Mouse (Mus musculus) liver, embryonic 13.5 days (tissue): ENCODE data around the gene Gse1. TPM values are rescaled to one million over a fixed set of nuclear protein-coding genes. Genes with fewer than 3 reads are reported as not detected.
A peak's percentile ranks its signal among the peaks of the same experiment; 100 is the strongest.
"Not testable (repeated sequence)": the region's sequence is repeated elsewhere in the genome, so short reads cannot be mapped to it uniquely, and the experiment has no call there.

Experiments used
- ATAC-seq: fragments of 200-750 bp; cut with Nextera tagmentation; 2 replicates; pipeline ENCODE4 v1.8.0; 2017; ENCODE audit warnings: low read depth, mild to moderate bottlenecking, moderate number of reproducible peaks, moderate library complexity
- DNase-seq: peaks from one replicate; pipeline ENCODE4 v3.0.0; 2022
- H3K27ac ChIP-seq: fragments of 300-500 bp; sonication (generic); 2 replicates; pipeline ENCODE4 v1.5.1; 2015; ENCODE audit warnings: moderate library complexity, mild to moderate bottlenecking, inconsistent platforms
- H3K27me3 ChIP-seq: fragments of 300-500 bp; sonication (generic); 2 replicates; pipeline ENCODE4 v1.6.1; 2015; ENCODE audit warnings: mild to moderate bottlenecking, inconsistent platforms
- H3K36me3 ChIP-seq: fragments of 300-500 bp; sonication (generic); 2 replicates; pipeline ENCODE4 v1.6.1; 2015; ENCODE audit warnings: mild to moderate bottlenecking, inconsistent platforms
- H3K4me1 ChIP-seq: fragments of 300-500 bp; sonication (generic); replicated peaks from 2 replicates; pipeline ENCODE4 v1.6.1; 2015; ENCODE audit warnings: inconsistent platforms
- H3K4me2 ChIP-seq: fragments of 300-500 bp; sonication (generic); 2 replicates; pipeline ENCODE4 v1.6.1; 2015; ENCODE audit warnings: inconsistent platforms, mild to moderate bottlenecking, moderate library complexity
- H3K4me3 ChIP-seq: fragments of 300-500 bp; sonication (generic); replicated peaks from 2 replicates; pipeline ENCODE4 v1.5.1; 2015; ENCODE audit warnings: mild to moderate bottlenecking, inconsistent platforms
- H3K9ac ChIP-seq: fragments of 300-500 bp; sonication (generic); 2 replicates; pipeline ENCODE4 v1.6.1; 2015; ENCODE audit warnings: mild to moderate bottlenecking, inconsistent platforms
- H3K9me3 ChIP-seq: fragments of 300-500 bp; sonication (generic); replicated peaks from 2 replicates; pipeline ENCODE4 v1.6.1; 2016; ENCODE audit warnings: inconsistent platforms
- WGBS: fragments of 180-500 bp; shearing (Covaris S2); methylation state at CpG from one replicate; pipeline ENCODE4 v1.1.7; 2015; ENCODE audit not compliant: insufficient replicate concordance; 5-methylcytosine and 5-hydroxymethylcytosine counted together
- polyA plus RNA-seq: library from polyadenylated mRNA; unstranded; fragments of >200 nt; fragmentation: Nextera tagmentation; extraction: Ambion mirVana; gene quantifications from 2 replicates; pipeline ENCODE4 v1.2.1, GENCODE M21; 2015

Gse1 gene
- polyA plus RNA-seq, 1 experiment from 2014 or later, result 8.3 TPM

DNA sequence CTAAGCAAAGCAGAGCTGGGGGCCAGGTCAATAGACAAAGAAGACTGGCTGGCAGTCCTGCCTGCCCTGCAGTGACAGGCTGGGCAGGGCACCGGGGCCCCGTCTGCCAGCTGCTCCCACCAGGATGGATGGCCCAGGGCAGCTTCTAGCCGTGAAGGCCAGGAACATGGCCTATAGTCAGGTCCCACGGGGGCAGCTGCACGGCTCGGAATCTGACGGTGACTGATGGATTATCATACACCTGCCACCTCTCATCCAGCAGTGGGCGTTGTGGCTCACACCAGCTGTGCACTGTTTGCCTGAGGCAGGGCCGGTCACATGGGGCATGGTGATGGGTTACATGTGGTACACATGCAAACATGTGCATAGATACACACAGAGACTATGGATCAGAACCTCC lies 127.8 kb downstream of the Gse1 start:
- no peak overlapping the region for H3K27ac ChIP-seq
- H3K36me3 ChIP-seq, result no peaks in the 10 kb centered on the region
- H3K4me2 ChIP-seq, result no peak overlapping the region
- H3K9ac ChIP-seq, result no peak overlapping the region
- peaks cover 33% of the 10 kb centered on the region for H3K27me3 ChIP-seq
- no peaks in the 10 kb centered on the region for H3K9me3 ChIP-seq
- 70% methylated on average over 9 of the region's 9 CpGs for WGBS
- H3K4me1 ChIP-seq, result peaks cover 50% of the 10 kb centered on the region
- no peak overlapping the region for H3K4me3 ChIP-seq
- DNase-seq, result no peak
- no peak for ATAC-seq

DNA sequence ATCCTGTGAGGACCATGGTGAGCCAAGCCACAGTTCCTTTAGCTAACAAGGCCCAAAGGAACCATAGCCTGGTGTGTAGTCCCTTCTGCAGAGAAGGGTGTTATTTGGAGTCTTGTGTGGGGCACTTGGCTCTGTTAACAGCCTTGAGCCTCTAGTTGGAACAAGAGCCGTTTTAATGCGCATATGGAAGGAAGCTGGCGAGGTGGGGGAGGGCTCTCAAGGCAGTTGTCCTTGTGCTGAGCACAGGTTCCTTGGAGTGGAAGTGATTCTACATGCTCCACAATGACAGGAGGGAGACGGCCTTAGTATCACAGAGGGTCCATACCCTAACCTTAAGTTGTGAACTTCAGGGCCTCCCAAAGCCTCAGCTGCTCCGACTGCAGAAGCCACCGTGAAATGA lies 129.2 kb downstream of the Gse1 start:
- Histone ChIP-seq H3K4me1 (peaks cover 39% of the 10 kb centered on the region), H3K4me2 (no peak overlapping the region), H3K36me3 (no peaks in the 10 kb centered on the region), H3K4me3 (no peak overlapping the region), H3K27ac (no peak overlapping the region), H3K9me3 (no peaks in the 10 kb centered on the region), H3K9ac (no peak overlapping the region), H3K27me3 (peaks cover 19% of the 10 kb centered on the region; the same call in 1 of the 2 replicates)
- DNase-seq (no peak), ATAC-seq (no peak)
- 74% methylated on average over 6 of the region's 6 CpGs for WGBS

DNA sequence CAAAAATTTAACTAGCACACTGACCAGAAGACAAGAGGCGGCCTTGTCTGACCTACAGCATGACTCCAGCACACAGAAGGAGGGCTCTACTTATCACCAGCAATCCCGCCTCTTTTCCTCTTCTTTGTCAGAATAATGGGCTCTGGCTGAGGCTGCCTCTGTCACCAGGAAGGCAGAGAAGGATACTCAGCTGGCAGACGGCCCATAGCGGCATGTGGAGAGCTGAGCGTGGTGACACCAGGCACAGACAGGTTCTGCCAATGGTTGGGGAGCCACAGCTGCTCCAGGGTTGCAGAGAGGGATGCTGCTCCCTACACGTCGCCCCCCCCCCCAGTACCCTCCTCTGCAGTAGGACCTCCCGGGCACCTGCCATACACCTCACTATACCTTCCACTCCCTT lies 133.0 kb downstream of the Gse1 start:
- DNase-seq (no peak), ATAC-seq (no peak)
- Histone ChIP-seq H3K4me1 (peaks cover 43% of the 10 kb centered on the region), H3K9me3 (no peaks in the 10 kb centered on the region), H3K4me3 (no peak overlapping the region), H3K27ac (no peak overlapping the region), H3K27me3 (no peaks in the 10 kb centered on the region; the same call in 1 of the 2 replicates), H3K4me2 (no peak overlapping the region), H3K9ac (no peak overlapping the region), H3K36me3 (no peaks in the 10 kb centered on the region)
- WGBS, result 78% methylated on average over 8 of the region's 8 CpGs

DNA sequence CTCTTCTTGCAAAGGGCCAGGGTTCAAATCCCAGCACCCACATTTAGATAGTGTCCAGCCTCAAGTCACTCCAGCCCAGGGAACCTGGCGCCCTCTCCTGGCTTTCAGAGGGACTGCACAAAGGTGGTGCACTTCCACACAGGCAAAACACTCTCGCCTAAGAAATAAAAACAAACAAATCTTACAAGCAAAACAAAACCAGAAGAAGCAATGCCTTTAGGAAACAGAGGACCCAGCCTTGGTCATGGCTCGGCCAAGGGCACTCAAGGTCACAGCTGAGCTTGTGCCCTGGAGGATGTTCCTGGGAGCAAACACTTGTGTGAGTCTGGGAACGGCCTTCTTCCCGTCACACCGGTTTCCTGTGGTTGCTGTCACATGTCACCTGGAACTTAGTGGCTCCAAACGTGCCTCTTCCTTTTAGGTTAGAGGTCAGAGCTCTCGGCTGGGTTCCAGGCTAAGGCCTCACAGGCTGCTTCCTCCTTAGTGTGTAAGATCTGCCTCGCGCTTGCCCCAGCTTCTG lies 135.4 kb downstream of the Gse1 start:
- Histone ChIP-seq H3K9ac (peak overlapping the region; percentile 58; the same call in 1 of the 2 replicates), H3K27me3 (no peaks in the 10 kb centered on the region; the same call in 1 of the 2 replicates), H3K4me2 (no peak overlapping the region), H3K27ac (peak overlapping the region; percentile 96), H3K4me1 (peaks cover 63% of the 10 kb centered on the region), H3K36me3 (no peaks in the 10 kb centered on the region), H3K4me3 (no peak overlapping the region), H3K9me3 (no peaks in the 10 kb centered on the region)
- 36% methylated on average over 10 of the region's 10 CpGs for WGBS
- no peak for ATAC-seq
- peak; percentile 50 for DNase-seq

DNA sequence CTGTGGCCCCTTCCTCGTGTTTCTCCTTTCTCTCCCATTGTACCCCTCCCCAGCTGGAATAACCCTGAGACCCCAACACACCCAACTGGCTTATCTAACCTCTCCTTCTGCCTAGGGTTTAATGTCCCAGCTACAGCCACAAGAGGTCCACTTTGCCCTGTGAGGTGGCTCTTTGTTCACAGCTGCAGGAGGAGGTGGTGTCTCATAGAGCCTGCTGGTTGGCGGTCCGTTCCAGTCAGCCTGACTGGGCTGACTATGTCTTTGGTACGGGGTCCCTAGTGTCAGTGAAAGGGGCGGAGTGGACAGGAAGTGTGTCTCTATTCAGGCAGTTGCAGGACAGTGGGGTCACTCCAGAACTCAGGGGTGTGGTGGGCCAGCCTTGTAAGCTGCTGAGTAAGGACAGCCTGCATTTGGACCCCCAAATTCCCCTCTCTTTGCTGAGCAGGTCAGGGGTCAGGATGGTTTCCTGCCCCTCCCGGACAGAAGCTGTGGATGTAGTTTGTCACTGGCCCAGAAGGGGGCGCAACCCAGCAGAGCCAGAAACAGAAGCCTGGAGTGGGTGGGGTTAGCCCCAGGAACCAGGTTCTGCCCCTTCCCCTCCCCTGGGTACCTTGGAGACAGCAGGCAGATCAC lies 136.0 kb downstream of the Gse1 start:
- Histone ChIP-seq H3K27ac (peak overlapping the region; percentile 96), H3K4me3 (no peak overlapping the region), H3K4me1 (peaks cover 69% of the 10 kb centered on the region), H3K9ac (peak overlapping the region; percentile 58), H3K36me3 (no peaks in the 10 kb centered on the region), H3K4me2 (no peak overlapping the region), H3K9me3 (no peaks in the 10 kb centered on the region), H3K27me3 (no peaks in the 10 kb centered on the region; the same call in 1 of the 2 replicates)
- DNase-seq (peak; percentile 53), ATAC-seq (no peak)
- 15% methylated on average over 7 of the region's 7 CpGs for WGBS

DNA sequence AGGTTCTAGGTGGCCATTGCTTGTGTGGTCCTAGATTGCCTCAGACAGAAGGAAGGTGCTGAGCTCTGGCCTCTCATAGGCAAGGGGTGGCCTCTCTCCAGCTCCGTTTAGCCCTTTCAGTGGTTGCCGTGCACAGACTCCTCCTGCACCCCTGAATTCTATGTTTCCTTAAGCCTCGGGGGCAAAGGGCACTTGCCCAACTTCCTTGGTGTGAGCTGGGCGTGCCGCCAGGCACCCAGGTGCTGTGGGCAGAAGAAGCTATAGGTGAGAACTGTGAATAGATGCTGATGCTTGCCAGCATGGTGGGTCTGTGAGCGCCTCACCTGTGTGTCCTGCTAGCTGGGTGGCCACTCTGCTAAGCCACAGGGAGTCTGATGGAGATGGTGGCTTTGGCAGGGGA lies 138.6 kb downstream of the Gse1 start:
- Histone ChIP-seq H3K9ac (peak overlapping the region; percentile 63), H3K4me1 (peaks cover 91% of the 10 kb centered on the region), H3K4me2 (no peak overlapping the region), H3K4me3 (no peak overlapping the region), H3K27me3 (no peaks in the 10 kb centered on the region), H3K27ac (peak overlapping the region; percentile 96), H3K36me3 (no peaks in the 10 kb centered on the region), H3K9me3 (no peaks in the 10 kb centered on the region)
- ATAC-seq (no peak), DNase-seq (no peak)
- 89% methylated on average over 6 of the region's 6 CpGs for WGBS

DNA sequence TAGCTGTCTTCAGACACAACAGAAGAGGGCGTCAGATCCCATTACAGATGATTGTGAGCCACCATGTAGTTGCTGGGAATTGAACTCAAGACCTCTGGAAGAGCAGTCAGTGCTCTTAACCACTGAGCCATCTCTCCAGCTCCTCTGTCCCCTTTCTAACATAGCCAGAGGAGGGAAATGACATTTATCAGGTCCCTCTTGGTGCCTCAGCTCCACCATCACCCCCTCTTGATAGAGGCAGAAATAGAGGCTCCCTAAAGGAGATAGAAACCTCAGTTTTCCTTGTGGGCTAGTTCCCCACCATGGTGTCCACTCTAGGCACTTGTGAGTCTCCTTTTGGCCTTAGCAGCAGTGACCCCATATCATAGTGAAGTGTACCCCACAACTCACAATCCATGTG lies 139.9 kb downstream of the Gse1 start:
- H3K4me2 ChIP-seq, result peak overlapping the region; percentile 75
- not testable (repeated sequence) for H3K9me3 ChIP-seq, ATAC-seq, H3K4me3 ChIP-seq, H3K27me3 ChIP-seq, DNase-seq, H3K36me3 ChIP-seq
- H3K9ac ChIP-seq, result peak overlapping the region; percentile 77
- peak overlapping the region; percentile 96 for H3K27ac ChIP-seq
- H3K4me1 ChIP-seq, result peaks cover 100% of the 10 kb centered on the region
- WGBS, result 65% methylated on average over 1 of the region's 1 CpGs

DNA sequence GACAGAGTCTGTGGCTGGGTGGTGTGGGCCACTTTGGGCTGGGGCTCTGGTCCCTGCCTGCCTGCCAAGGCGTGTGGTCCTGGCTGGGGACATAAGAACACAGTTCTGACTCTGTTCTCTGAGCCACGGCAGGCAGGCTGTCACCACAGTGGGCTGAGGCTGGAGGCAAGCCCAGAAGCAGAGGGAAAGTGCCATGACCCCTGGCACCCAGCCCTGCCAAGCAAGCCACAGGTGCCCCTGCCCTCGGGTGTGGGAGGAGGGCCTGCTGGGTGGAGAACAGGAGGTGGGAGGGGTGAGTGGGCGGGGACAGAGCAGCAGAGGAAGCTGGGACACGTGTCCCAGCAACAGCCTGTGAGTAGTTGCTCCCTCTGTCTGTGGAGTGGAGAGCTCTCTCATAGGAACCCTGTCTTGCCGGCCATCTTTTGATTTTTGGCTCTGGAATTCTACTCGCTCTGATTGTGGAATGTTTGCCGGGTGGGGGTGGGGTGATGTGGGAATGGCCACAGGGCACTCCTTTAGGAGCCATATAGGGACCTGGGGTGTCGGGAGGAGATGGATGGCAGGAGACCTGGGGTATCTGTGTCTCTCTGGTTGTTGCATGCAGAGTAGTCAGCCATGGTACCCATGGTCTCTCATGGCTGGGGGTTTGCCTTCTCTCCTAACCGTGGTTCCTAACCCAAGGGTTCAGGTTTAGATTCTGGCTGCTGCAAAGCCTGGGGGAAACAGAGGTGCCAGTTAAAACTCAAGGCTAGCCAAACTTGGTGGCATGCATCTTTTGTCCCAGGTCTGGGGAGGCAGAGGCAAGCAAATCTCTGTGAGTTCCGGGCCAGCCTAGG lies 140.8 kb downstream of the Gse1 start:
- WGBS, result 8% methylated on average over 11 of the region's 11 CpGs
- Histone ChIP-seq H3K4me2 (peak overlapping the region; percentile 75), H3K4me3 (peak overlapping the region; percentile 58), H3K4me1 (peaks cover 100% of the 10 kb centered on the region), H3K9me3 (no peaks in the 10 kb centered on the region), H3K9ac (peak overlapping the region; percentile 77), H3K36me3 (no peaks in the 10 kb centered on the region), H3K27me3 (no peaks in the 10 kb centered on the region), H3K27ac (peak overlapping the region; percentile 96)
- ATAC-seq (peak; percentile 62), DNase-seq (peak; percentile 88)

DNA sequence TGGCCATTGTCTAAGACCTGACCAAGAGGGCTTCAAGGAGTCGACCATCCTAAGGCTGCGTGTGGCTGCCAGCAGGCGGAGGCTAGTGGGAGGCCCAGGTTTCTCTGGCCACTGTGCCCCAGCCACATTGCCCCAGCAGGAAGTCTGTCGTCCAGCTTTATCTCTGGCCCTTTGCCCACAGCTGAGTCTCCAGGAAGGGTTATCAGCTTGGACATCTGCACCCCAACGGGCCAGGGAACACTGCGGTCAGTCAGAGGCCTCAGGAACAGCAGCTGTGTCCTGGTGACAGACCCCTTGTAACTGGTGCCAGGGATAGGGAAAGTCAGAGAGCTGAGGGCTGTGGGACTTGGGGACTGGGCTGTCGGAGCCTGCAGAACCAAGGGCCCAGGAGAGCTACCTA lies 141.7 kb downstream of the Gse1 start:
- Histone ChIP-seq H3K4me2 (peak overlapping the region; percentile 75), H3K9ac (peak overlapping the region; percentile 77), H3K9me3 (no peaks in the 10 kb centered on the region), H3K27ac (peak overlapping the region; percentile 96), H3K27me3 (no peaks in the 10 kb centered on the region), H3K36me3 (no peaks in the 10 kb centered on the region), H3K4me3 (peak overlapping the region; percentile 58), H3K4me1 (peaks cover 100% of the 10 kb centered on the region)
- ATAC-seq (peak; percentile 1), DNase-seq (peak; percentile 73)
- 14% methylated on average over 7 of the region's 7 CpGs for WGBS

DNA sequence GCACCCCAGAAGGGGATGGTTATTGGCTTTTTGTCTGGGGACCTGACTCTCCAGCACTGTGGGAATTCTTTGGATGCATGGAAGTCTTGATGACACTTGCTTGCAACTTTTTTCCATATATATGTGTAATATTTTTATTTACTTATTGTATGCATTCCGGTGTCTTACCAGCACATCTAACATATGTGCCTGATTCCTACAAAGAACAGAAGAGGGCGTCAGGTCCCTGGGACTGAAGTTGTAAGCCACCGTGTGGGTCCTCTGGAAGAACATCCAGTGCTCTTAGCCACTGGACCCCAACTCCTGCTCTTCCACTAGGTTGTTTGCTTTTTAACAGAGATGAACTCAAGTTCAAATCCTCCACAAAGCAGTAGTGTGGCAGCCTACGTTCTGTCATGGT lies 142.2 kb downstream of the Gse1 start:
- peak overlapping the region; percentile 77 for H3K9ac ChIP-seq

DNA sequence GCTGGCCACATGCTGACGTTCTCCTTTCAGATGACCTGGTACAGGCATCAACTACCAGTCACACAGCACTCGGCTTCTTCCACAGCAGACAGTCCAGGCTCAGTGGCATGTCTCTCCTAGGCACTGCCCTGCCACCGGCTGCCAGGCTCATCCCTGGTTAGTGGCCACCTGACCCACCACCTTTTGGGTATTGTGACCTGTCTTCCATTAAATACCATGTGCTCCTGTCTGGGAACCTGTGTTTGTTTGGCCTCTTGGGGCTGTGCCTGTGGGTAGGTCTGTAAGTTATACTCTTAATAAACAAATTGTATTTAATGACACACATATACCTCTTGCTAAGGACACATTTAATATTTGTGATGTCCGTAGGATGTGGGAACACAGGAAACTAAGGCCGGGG lies 142.9 kb downstream of the Gse1 start:
- H3K9me3 ChIP-seq, result no peaks in the 10 kb centered on the region
- no peak for DNase-seq
- H3K4me2 ChIP-seq, result peak overlapping the region; percentile 75
- H3K27me3 ChIP-seq, result no peaks in the 10 kb centered on the region
- H3K4me3 ChIP-seq, result peak overlapping the region; percentile 3; the same call in 1 of the 2 replicates
- peak overlapping the region; percentile 96 for H3K27ac ChIP-seq
- WGBS, result 21% methylated on average over 5 of the region's 5 CpGs
- peaks cover 100% of the 10 kb centered on the region for H3K4me1 ChIP-seq
- H3K36me3 ChIP-seq, result no peaks in the 10 kb centered on the region
- peak overlapping the region; percentile 77 for H3K9ac ChIP-seq
- ATAC-seq, result no peak

More for the DNA sequence above, 142.2 kb downstream of the Gse1 start:
- Histone ChIP-seq H3K4me1 (peaks cover 100% of the 10 kb centered on the region), H3K4me3 (peak overlapping the region; percentile 58), H3K36me3 (no peaks in the 10 kb centered on the region), H3K27ac (peak overlapping the region; percentile 96), H3K9me3 (no peaks in the 10 kb centered on the region), H3K27me3 (no peaks in the 10 kb centered on the region), H3K4me2 (peak overlapping the region; percentile 75)
- 12% methylated on average over 4 of the region's 4 CpGs for WGBS
- peak; percentile 46 for DNase-seq
- no peak for ATAC-seq
